Mouse (Mus musculus) retina, adult 2 months (tissue): ENCODE data around the gene AU015836.
"Not testable (repeated sequence)": the region's sequence is repeated elsewhere in the genome, so short reads cannot be mapped to it uniquely, and the experiment has no call there.

Experiments
- DNase-seq: peaks from one replicate; pipeline ENCODE4 v3.0.0-alpha.2; 2012; ENCODE audit warnings: low read depth, low spot score

The AU015836 gene

DNA sequence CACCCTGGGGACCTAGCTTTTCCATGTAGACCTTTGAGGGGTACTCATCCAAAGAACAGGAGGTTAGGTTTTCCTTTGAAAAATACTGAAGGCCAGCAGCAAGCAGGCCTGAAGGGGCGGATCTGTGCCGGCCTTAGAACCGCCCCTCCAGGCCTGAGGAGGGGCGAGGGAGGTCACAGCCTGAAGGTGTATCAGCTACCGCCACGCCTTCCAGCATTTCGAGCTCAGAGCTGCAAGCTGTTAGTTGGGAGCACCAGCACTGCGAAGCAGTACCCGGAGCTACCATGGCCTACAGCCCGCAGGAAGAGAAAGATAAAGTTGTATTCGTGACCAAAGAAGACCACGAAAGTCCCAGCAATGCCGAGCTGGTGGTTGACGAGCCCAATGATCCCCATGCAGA, at the start of gene AU015836:
TSS of gene AU015836 (plus strand) at position 216 of the 400 bp plus-strand sequence.
- no peak for DNase-seq

DNA sequence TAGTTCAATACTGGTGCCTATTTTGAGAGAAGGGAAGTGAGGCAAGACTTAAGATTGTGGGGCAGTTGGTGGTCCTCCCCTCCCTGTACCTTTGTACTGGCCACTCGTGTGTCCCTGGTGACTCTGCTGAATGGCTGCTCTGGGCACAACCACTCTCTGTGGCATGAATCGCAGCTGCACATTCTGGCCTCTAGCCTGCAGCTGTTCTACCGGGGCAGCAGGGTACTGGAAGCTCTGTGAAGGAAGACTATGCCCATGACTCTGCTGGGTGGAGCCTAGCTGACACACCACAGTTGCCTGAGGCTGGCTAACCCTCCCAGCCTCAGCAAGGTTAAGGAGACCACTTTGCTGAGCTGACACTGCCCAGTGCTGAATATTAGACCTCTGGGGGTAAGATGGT, 49.4 kb upstream of the AU015836 start:
- no peak for DNase-seq

DNA sequence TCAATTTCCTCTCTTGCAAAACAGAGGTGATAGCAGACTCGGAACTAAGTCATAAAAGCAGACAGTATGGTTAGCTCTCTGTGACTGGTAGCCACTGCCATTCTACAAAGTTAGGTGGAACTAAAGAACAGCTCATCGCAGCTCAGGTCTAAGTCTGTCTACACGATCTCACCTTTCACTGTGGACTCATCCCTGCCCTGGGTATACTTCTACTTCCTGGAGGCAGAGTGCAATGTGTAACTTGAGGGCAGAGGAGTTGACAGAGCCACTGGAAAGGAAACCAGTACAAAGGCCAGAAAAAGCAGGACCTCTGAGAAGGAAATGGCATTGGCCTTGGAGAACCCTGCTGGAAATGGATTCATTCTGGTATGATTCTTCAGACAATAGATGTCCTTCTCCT, 40.1 kb upstream of the AU015836 start:
- no peak for DNase-seq

DNA sequence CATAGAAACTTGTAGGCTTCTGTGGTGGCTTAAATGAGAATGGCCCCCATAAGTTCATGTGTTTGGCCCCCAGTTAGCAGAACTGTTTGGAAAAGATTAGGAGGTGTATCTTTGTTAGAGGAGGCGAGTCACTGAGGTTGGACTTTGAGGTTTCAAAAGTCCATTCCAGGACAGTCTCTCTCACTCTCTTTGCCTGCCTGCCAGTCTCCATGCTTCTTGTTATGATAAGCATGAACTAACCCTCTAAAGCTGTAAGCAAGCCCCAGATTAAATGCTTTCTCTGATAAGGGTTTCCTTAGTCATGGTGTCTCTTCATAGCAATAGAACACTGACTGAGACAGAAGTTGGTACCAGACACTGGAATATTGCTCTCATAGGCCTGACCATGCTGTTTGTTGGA, 39.7 kb upstream of the AU015836 start:
- DNase-seq, result no peak

DNA sequence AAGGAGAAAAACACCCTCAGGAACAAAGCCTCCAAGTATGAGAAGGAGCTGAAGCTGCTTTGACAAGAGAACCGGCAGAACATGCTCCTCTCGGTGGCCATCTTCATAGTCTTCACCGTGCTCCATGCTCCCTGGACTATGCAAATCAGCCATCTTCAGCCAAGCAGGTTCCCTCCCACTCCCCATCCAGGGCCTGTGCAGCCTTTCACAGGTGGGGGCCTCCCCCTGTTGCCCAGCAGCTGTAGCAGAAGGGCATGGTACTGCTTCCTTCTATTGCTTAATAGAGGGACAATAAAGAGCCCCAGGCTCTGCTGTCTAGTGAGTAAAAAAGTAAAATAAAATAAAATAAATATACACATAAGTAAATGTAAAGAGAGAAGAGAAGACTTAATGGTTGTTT, 36.8 kb upstream of the AU015836 start:
- no peak for DNase-seq

DNA sequence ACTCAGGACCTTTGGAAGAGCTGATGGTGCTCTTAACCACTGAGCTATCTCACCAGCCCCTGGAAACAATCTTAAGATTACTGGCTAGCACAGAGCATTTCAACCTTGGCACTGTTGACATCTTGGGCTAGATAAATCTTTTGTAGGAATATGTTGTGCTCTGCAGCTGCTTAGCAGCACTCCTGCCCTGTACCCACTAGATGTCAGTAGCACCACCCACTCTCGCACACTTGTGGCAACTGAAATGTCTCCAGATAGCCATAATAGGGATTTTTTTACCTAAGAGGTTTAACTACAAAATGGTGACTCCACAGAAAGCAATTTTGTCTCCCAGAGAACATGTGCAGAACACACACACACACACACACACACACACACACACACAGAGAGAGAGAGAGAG, 11.7 kb upstream of the AU015836 start:
- no peak for DNase-seq

DNA sequence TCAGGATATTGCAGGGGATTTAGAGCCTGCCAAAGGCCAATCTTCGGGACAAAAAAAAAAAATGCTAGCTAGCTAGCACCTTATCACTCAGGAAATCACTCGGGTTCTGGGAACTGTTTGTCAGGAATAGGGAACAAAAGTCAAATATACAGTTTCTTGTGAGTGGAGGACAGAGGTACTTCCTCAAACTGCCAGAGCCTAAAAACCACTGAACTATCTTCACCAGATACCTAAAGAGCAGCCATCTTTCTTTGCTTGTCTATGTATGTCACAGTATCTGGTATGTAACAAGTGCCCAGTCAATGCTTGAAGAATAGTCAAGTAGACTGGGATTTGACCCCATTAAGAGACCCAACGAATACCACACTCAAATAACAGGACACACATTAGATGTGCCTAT, 10.0 kb upstream of the AU015836 start:
- DNase-seq, result no peak

DNA sequence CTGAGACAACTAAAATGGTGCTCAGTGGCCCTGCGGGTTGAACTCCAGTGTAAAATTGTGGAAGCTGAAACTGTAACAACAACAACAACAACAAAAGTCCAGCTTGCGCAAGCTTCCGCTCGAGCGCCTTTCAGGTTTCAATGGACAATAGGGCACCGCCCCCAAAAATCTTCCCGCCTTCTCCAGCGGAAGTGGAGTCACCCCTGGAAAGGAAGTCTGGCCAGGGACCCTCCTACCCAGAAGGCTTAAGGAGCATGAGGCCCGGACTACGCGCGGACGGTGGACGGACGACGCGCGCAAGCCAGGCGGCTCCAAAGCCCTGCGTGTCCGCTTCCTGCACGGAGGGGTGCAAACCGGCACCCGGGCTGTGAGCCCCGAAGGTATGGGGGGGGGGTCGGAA, 11.9 kb downstream of the AU015836 start:
- no peak for DNase-seq

DNA sequence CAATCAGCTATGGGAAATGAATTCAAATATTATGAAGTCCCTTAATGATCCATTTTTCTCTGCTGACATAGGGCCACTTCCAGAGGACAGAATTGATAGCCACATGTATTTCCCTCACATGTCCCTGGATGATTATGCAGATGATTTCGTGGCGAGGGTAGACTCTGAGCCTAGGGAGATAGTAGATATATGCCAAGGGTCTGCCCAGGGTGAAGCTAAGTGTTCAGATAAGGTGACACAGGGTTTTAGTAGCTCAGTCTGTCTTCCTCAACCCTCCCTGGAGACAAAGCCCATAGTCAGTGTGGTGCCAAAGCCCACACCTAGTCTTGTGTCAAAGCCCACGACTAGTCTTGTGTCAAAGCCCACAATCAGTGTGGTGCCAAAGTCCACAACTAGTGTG, 13.7 kb downstream of the AU015836 start:
- no peak for DNase-seq

DNA sequence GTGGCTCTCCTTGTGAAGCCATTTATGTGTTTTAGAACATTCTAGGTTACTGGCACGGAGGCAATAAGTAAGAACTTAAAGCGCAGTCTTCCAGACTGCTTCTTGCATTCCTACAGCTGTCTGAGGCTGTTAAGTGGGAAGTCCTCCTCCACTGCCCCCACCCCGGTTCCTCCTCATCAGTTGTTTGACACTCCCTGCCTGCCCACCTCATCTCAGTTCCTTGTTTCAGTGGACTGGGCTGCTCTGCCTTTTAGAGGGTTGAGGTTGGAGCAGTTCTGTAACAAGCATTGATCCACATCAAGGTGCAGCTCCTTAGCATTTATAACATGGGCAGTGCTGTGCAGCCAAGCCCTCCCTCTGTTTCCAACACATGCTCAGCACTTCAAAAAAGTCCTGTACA, 16.6 kb downstream of the AU015836 start:
- DNase-seq, result not testable (repeated sequence)

DNA sequence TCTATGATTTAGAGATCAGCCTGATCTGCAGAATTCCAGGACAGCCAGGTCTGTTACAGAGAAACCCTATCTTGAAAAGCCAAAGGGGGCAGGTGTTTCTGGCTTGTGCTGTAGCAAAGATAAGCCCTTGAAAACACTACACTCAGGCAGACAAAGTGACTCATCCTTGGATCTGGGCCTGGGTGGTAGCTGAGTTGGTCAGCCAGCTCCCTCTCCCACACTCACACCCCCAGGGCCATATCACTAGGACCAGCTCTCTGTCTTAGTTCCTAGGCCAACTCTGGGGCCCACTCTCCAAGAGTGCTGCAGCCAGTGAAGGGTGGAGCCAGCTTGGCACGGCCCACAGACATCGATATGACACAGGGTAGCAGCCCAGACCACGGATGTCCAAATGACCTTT, 38.5 kb downstream of the AU015836 start:
- no peak for DNase-seq

DNA sequence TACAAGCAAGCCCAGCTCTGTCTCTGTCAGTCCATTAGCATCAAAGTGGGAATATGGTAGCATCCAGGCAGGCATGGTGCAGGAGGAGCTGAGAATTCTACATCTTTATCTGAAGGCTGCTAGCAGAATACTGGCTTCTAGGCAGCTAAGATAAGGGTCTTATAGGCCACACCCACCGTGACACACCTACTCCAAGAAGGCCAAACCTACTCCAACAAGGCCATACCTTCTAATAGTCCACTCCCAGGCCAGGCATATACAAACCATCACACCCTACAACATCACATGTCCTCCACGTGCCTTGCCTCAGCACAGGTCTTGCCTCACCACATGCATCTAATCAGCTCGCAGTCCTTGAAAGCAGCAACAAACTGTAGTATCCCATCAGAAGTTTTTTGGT, 41.0 kb downstream of the AU015836 start:
- no peak for DNase-seq

DNA sequence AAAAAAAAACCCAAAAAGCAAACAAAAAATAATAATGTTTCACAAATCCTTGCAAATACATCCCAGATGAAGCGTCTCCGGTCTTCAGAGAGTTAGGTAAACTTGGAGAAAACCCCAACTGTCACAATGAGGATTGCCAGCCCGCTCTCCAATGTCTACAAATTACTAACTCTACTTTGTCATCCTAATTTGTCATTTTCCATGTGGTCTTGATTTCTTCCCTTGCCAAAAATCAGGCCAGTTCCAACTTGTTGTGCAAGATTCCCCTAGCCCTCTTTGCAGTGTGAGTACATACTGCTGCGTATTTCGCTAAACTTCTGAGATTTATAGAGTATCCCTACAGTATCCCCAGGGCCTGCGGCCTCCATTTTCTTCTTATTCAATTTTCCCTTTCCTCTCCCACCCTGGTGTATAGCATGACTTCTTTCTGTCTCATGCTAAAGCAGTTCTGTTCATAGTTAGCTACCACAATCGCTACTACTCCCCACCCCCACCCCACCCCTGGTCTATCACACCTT, 43.3 kb downstream of the AU015836 start:
- DNase-seq, result no peak

DNA sequence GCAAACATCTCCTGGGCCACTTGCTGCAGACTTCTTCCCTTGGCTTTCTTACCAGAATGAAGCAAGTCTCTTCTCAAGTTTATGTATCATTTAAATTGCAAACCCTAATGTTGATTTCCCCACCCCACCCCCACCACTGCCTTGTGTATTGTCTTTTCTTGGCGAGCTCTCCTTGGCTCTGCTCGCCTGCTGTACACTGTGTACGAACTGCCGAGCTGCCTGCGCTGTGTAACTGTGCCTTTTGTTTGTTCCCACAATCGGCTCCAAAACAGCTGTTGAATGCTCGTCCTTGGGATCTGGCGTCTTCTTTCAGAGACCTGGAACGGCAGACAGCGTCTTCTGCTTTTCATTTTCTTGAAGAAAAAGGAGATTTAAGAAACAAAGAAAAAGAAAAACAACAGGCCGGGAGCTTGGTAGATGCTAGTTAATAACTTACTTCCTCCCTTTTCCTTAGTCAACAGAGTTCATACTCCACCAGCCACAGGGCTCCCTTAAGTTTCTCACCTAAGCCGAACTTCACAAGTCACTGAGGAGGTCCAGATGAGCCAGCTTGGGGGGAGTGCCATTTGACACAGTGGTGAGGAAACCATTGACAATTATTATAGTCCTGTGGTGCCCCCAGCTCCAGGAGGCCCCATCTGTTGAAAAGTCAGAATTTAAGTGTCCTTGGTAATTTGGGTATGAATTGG, 44.2 kb downstream of the AU015836 start:
- DNase-seq, result no peak

DNA sequence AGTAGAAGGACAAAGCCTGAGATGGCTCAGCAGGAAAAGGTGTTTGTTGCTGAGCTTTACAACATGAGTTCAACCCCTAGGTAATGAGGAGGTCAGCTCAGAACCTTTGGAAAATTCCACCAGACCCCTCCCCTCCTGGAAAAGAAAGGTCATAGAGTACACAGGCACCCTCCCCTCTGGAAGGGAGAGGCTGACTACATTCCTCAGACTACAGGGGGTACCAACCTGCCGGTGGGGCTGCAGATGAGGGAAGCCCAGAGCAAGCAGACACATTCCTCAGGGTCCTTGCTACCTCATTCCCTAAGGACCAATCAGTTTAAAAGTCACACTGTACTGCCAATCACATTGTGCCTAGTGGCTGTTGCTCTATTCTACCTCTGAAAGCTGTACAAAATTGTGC, 48.4 kb downstream of the AU015836 start:
- no peak for DNase-seq

DNA sequence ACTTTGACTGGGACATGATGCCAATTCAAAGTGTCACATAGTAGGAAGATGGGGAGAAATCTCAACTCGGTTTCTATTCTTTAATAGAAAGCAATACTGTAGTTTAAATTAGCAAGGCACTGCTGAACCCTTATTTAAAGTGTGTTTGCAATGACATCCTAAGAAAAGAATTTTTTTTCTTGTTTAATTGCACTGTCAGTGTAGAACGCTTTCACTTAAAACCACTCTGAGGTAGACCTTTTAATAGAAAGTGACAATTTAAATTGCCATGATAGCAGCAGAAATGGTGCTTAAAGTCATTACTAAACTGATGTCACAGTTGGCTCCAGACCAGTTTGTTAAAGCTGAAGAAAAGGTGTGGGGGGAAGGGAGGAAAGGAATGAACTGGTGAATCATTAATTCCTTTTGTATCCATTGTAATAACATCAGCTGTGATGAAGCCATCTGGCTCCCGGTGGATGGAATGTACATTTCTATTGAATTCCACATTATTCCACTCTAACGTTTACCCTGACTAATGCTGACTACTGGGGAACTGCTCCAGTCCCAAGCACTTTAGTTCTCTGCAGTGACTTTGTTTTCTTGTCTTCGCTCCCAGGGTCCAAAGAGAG, 53.9 kb downstream of the AU015836 start:
- DNase-seq, result no peak
